Mouse (Mus musculus) spleen, embryonic (tissue): Measurements from ENCODE around the gene Syt3.

Experiments used
- CTCF ChIA-PET: fragments of 350-600 bp; sonication (Branson Sonifier 250); formaldehyde crosslinking; loops from one replicate; lab custom pipeline; 2022; lab: Charles Lee

The Syt3 gene

GRCm38 (mm10) chr7:44401673-44402072 is 17.8 kb downstream of the Syt3 start:
- CTCF ChIA-PET = no interaction called here

DNA sequence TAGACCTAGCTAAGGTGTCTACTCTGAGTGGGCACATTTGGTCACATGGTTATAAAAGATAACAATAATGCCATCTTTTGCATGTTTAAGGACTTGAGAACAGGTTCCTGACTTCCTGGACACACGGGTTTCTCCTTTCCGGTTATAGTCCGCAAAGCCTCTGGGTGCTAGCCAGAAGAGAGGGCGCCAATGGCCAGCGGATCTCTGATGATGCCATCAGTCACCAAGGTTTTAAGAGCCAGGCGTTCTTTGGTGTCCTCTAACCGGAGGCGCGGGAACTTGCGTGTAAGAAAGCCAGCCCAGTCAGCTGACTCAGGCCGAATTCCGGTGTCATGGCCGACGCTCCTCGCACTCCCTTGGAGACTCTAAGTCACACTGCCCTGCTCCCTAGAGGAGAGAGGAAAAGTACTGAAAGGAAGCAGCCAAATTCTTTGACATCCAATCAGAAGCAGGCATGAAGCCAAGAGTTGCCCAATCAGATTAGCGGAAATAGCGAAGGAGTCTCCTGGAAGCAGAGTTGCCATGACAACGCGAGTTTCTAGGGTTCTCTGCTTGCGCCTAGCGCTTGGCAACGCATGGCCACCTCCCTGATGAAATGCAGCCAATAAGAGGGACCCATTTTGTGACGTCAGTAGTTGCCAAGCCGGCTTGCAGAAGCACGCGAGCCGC is 21.6 kb downstream of the Syt3 start:
- CTCF ChIA-PET = no interaction called here

DNA sequence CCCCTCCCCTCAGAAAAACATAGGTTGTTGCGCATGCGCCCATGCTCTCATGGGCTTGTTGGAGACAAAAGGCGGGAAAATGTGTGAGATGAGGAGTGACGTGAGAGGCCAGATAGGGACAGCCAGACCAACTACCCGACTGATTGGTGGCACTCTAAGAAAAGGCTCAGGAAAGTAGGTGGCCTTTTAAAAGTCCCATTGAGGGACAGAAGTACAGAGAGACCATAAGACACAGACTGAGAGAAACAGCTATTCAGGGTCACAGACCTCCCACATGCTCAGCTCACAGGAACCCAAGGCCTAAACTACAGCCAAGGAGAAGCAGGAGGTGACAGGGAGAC is 22.1 kb downstream of the Syt3 start:
- CTCF ChIA-PET = no interaction called here

DNA sequence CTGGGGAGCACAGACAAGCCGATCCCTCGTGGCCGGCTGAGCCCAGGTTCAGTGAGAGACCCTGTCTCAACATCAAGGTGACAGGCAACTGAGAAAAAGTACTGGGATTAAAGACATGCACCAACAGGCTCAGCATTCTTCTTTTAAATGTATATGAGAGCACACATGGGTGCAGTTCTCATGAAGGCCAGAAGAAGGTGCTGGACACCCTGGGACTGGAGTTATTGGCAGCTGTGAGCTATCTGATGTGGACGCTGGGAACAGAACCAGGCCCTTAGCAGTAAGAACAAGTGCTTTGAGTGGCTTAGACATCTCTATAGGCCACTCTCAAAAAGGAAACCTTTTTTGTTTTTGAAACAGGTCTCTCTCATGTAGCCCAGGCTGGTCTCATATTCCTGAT is 27.2 kb downstream of the Syt3 start:
- CTCF ChIA-PET = no interaction called here

DNA sequence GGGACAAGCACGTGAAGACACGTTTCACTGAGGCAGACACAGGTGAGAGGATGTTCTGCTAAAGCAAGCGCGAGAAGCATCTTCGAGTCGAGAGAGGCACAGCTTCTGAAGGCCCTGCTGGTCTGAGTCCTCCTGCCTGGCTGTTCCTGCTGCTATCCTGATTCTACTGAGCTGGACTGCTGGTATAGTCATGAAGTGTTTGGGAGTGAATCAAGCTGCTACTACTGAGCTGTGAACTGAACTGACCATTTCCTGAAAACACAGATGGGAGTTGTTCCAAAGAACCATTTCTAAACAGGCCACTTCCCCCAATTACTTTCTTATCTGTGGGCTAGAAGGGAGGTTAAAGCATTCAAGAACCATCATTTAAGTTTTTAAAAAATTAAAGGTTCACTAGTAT is 29.4 kb downstream of the Syt3 start:
- CTCF ChIA-PET = no interaction called here

DNA sequence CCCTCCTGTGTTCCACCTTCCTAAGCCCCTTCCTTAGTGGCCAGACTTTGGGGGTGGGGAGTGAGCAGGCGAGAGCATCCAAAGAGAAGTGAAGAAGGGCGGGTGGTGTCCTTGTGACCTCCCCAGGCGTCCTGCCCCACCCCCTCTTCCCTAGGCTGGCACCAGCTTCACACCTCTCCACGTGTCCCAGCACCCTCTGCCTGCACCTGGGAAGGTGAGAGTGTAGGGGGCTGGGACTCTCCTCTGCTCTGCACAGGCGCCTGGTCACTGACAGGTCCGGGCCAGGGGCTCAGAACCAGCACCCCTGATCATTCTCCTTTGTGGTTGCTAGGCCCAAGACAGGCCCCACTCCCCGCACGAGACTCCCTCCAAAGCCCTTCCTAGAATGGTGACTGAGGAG is 43.8 kb downstream of the Syt3 start:
- CTCF ChIA-PET = no interaction called here

GRCm38 (mm10) chr7:44428171-44428950 is 44.5 kb downstream of the Syt3 start:
- CTCF ChIA-PET = no interaction called here

GRCm38 (mm10) chr7:44428968-44429521 is 45.1 kb downstream of the Syt3 start, which contains the start of gene Lrrc4b:
Gene Lrrc4b, plus strand, starts transcription at chr7:44429018.
- CTCF ChIA-PET = no interaction called here

- CTCF ChIA-PET = interaction anchor here (0.6 kb wide), 1 partner anchor 45 kb away, joined by 11 read pairs; no protein-coding TSS in a partner anchor
Observed at GRCm38 (mm10) chr7:44429534-44430488, 45.9 kb downstream of the Syt3 start.

DNA sequence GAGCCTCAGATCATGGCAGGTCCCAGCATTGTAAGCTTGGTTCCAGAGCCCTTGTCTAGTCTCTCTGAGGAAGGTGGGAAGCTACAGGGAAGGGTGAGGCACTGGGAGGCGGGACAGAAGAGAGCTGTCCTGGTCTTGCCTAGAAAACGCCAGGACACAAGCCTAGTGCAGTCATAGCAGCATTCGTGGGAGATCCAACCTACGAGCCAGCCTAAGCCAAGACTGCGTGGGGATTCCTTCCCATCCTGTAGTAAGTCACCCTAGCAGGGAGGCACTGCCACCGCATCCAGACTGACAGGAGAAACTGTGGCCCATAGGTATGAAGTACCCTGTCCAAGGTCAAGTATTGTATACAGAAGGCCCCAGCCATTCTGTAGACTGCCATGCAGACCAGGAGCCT is 48.6 kb downstream of the Syt3 start:
- CTCF ChIA-PET = no interaction called here

- CTCF ChIA-PET = no interaction called here
Observed at GRCm38 (mm10) chr7:44433371-44433770, 49.5 kb downstream of the Syt3 start.

- CTCF ChIA-PET = interaction anchor here (0.5 kb wide), 1 partner anchor 152 kb away, joined by 3 read pairs; no protein-coding TSS in a partner anchor
Observed at GRCm38 (mm10) chr7:44434089-44434488, 50.2 kb downstream of the Syt3 start.

DNA sequence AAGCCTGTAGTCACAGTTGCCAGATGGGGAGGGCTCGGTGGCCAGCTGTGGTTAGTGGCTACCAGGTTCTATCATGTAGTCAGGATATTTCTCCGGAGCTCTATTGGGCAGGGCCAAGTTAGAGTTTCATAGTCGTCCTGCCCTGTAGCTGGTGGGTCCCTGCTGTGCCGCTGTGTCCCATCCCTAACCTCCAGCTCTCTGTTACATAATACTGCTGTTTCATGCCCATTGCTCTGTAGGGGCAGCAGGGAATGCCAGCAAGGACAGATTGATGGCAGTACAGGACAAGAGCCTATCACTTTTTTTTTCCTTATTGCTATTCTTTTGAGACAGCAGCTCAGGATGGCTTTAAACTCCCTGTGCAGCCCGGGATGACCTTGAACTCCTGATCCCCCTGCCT is 51.9 kb downstream of the Syt3 start:
- CTCF ChIA-PET = interaction anchor here (0.6 kb wide), 1 partner anchor 232 kb away, joined by 3 read pairs; no protein-coding TSS in a partner anchor

- CTCF ChIA-PET = no interaction called here
Observed at GRCm38 (mm10) chr7:44436267-44436666, 52.4 kb downstream of the Syt3 start.

- CTCF ChIA-PET = interaction anchor here (0.6 kb wide), 1 partner anchor 35 kb away, joined by 3 read pairs; no protein-coding TSS in a partner anchor
Observed at GRCm38 (mm10) chr7:44437188-44437587, 53.3 kb downstream of the Syt3 start.

DNA sequence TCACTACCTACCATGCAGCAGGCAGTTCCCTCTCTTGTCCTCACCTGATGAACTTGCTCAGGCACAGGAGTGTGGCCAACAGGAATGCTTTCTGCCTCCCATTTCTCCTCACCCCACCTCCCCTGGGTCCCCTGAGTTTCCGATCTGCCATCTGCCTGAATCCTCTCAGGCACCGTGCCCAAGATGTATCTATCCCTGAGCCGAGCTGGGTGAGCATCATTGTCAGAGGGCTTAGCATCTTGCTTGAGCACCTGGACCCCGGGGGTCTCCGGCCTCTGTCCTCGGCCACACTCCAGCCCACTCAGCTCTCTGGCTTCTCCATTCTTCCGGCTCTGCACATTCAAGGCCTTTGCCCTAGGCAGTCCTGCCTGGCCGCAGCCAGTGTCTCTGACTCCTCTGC is 54.0 kb downstream of the Syt3 start:
- CTCF ChIA-PET = interaction anchor here (0.6 kb wide), 1 partner anchor 1157 kb away, joined by 5 read pairs; no protein-coding TSS in a partner anchor

DNA sequence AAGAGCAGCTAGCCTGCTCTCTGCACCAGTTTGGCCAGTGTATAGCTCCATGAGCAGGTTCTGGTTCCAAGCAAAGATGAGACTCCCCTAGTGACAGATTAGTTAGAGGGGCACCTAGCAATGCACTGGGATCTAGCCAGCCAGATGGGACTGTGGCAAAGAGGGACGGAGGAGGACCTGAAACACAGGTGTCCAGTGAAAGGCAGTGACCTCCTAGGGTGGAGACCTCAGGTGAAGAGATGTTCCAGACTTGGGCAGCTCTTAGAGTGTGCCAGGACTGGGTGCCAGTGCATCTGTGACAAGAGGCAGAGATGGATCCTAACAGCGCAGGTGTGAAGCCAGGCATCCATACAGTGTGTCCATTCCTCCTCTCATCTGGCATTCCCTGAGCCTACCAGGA is 55.8 kb downstream of the Syt3 start:
- CTCF ChIA-PET = no interaction called here

- CTCF ChIA-PET = no interaction called here
Observed at GRCm38 (mm10) chr7:44440479-44440878, 56.6 kb downstream of the Syt3 start.

GRCm38 (mm10) chr7:44441180-44441579 is 57.3 kb downstream of the Syt3 start:
- CTCF ChIA-PET = no interaction called here

DNA sequence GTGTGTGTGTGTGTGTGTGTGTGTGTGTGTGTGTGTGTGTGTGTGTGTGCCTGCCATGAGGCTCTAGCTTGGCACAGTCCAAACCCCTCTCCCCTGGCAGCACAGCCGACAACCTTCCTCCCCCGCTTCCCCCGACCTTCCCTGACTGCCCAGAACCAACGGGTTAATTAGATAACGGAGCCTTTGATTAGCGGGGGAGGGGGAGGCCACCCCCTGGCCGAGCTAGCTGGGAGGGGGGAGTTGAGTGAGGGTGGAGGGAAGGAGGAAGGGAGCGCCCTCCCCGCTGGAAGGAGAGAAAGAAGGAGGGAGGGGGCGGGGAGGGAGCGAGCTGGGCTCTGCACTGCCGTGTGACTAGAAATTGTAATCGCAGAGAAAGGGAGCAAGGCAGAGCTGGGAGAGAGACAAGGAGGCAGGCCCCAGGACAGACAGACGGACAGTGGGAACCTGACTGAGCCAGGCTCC is 57.8 kb downstream of the Syt3 start:
- CTCF ChIA-PET = no interaction called here

- CTCF ChIA-PET = no interaction called here
Observed at GRCm38 (mm10) chr7:44442407-44442821, 58.5 kb downstream of the Syt3 start.
